Mouse (Mus musculus) granulocyte monocyte progenitor cell, adult 5-6 weeks (primary cell): ENCODE results near the gene Mphosph9. TPM values are rescaled to one million over a fixed set of nuclear protein-coding genes. Genes with fewer than 3 reads are reported as not detected.

Source experiments
- ATAC-seq: replicated peaks from 2 replicates; pipeline ENCODE4 v1.8.0; 2016; ENCODE audit warnings: mild to moderate bottlenecking, moderate TSS enrichment, inconsistent platforms; ENCODE audit not compliant: poor library complexity, severe bottlenecking
- total RNA-seq, 2 experiments: library from RNA; stranded (forward) in 1 of 2; stranded (reverse) in 1 of 2; fragments of 200-712, 200-1000 nt in 1 of 2; fragments of >200 nt in 1 of 2; fragmentation: Nextera tagmentation in 1 of 2; gene quantifications; 2 replicates each; pipeline ENCODE4 v1.2.3; 2014 to 2017

The Mphosph9 gene
- total RNA-seq, 2 experiments from 2014 or later: 20.4 to 20.8 TPM

DNA sequence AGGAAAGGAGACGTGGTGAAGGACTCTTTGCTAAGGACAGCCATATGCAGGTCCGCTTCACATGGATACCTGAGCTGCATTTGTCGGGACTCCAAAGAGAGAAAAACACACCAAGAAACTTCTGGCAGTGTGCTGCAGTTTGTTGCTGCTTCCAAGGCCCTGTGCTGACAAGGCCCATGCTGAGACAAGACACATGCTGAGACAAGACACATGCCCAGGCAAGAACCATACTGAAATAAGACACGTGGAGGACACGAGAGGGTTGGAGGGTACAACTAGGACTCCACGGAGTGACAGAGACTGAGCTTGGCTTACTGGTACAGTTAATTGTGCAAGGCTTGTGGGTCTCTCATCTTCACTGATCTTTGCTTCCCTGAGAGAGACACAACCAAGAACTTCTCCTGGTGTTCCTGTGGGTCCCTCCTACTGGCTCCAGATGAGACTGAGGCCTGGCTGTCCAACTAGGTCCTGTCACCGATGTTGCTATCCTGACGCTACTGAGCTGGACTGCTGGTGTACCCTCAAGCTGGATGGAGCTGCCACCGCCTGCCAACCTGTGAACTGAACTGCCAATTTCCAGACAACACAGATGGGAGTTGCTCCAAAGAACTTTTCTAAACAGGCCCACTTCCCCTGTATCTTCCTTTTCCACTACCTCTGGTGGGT lies 84.4 kb downstream of the Mphosph9 start:
- ATAC-seq: no peak

- peak; percentile 62 for ATAC-seq
Measured at GRCm38 (mm10) chr5:124241686-124242444, 85.9 kb downstream of the Mphosph9 start.

GRCm38 (mm10) chr5:124240841-124241685 lies 86.7 kb downstream of the Mphosph9 start:
- ATAC-seq: no peak; the same call in 1 of the 2 replicates

GRCm38 (mm10) chr5:124236180-124236579 lies 91.6 kb downstream of the Mphosph9 start:
- no peak for ATAC-seq

DNA sequence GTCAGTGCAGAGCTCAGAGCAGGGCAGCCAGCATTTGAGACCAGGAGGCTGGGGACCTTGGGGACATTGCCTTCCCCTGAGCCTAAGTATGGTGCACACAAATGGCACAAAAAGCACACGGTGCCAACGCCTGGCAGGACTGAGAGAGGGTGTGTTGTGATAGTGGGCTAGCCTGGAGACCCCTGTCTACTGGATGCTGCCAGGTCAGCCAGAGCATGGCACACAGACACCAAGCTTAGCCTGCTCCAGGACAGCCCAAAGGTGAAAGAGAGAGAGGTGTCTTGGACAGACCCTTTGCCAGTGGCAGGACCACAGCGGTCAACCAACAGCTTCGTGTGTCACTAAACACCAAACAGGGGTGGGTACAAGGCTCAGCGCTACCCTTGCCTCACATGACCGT lies 93.0 kb downstream of the Mphosph9 start:
- no peak for ATAC-seq

DNA sequence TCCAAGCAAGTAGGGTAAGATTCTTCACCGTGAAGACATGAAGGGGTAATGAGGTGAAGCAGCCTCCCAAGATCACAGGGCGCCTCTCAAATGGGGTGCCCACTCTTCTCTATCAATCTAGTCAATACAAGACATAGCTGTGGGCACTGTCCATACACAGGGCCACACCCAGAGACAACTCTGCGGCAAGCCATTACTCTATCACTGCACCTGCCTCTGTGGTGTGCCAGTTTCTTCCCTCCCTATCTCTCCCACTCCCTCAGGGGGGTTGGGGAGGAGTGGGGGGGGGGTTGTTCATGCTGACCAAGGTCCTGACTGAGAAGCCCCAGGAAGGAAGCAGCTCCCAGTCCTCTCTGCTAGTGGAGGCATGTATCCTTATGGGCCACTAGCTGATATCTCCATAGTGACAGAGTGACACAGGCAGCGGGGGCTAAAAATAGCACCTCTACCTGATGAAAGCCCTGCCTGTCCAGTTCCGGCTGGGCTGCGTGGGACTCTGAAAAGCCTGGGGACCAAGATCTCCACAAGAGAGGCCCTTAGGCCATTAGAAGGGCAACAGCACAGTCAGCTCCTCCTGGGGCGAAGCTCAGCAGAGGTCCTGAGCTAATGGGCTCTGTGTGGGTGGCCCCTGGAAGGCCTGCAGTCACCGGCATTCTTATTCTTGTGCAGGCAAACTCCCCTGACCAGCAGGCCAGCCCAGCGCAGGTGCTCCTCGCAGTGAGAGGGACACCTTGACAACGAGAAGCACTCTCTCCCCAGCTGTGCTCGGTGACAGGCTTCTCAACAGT lies 93.7 kb downstream of the Mphosph9 start:
- no peak for ATAC-seq

- no peak for ATAC-seq
Measured at GRCm38 (mm10) chr5:124233144-124233465, 94.7 kb downstream of the Mphosph9 start.

DNA sequence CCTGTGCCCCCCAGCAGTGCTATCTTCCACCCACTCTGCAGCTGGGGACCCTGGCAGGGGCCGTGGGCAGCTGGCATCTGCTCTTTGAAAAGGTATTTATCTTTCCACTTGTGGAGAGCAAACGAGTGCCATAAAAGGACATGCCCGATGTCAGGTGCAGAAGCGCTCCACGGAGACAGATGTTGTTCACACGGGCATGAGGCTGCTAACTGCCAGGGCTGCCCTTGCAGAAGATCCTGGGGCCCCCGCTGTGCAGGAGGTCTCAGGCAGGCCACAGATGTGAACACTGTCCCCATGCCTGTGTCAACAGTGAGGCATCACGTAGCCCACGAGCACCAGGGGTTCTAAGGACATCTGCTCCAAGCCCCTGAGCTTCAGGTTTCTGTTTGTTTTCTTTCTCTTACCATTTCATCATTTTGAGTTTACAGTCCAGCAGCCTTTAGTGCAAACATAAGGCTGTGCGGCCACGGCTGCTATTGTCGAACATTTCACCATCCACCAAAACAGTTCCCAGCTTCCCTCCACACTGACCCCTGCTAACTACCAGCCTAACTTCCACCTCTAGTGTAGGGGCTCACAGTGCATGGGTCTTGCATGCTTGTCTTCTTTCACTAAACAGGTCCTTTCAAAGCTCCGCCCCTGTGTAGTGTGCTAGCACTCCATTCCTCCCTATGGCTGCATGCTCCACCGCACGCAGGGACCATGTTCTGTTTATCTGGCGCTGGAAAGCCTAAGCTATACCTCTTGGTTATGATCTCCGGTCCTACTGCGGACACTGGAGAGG lies 95.2 kb downstream of the Mphosph9 start:
- ATAC-seq: no peak

- ATAC-seq: no peak
Measured at GRCm38 (mm10) chr5:124230461-124230860, 97.3 kb downstream of the Mphosph9 start.

- ATAC-seq: peak; percentile 56
Measured at GRCm38 (mm10) chr5:124227193-124227592, 100.6 kb downstream of the Mphosph9 start.

DNA sequence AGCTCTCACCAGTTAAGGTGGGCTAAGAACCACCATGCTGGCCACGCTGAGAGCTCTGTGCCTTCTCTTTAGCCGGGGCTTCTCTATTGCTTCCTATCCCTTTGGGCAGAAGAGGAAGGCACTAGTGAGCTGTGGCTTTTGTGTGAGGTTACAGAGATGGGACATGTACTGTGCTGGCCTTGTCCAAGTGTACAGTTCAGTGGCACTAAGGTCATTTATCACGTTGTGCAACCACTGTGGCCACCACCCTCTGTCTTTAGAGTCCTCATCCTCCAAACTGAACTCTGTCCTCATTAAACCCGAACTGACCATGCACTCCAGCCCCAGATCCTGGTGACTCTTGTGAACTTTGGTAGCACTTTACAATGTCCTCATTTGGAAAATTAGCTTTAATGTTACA lies 101.3 kb downstream of the Mphosph9 start:
- ATAC-seq: peak; percentile 54

- ATAC-seq: no peak
Measured at GRCm38 (mm10) chr5:124225891-124226290, 101.9 kb downstream of the Mphosph9 start.

GRCm38 (mm10) chr5:124224321-124225092 lies 103.3 kb downstream of the Mphosph9 start:
- ATAC-seq: no peak

GRCm38 (mm10) chr5:124223574-124223973 lies 104.2 kb downstream of the Mphosph9 start:
- ATAC-seq: no peak

DNA sequence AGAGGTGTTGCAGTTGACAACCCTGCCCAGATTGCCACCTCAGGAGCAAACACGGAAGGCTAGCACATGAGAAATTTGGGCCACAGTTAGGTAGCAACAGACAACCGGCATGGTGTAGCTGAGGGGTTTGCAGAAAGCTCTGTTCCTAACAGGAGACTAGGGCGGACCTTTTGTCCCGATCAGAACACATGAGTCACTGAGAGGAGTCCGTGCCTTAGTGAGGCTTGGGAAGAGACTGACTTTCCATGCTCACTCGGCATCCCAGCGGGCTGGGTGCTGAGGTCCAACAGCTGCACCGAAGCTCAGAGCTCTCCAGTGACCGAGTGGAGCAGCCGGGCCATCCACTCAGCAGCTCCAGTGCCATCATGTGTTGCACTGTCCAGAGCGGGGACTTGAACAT lies 105.1 kb downstream of the Mphosph9 start:
- ATAC-seq: no peak

- ATAC-seq: no peak
Measured at GRCm38 (mm10) chr5:124221736-124222040, 106.1 kb downstream of the Mphosph9 start.

GRCm38 (mm10) chr5:124221037-124221735 lies 106.6 kb downstream of the Mphosph9 start:
- no peak for ATAC-seq

GRCm38 (mm10) chr5:124220551-124220950 lies 107.2 kb downstream of the Mphosph9 start:
- ATAC-seq: no peak
